Mouse (Mus musculus) erythroid progenitor cell, adult 5-6 weeks (primary cell): ENCODE results near the gene Wwc2. TPM values are rescaled to one million over a fixed set of nuclear protein-coding genes. Genes with fewer than 3 reads are reported as not detected.

Source experiments
- ATAC-seq: replicated peaks from 2 replicates; pipeline ENCODE4 v1.8.0; 2016; ENCODE audit warnings: moderate number of reproducible peaks, mild to moderate bottlenecking, moderate TSS enrichment, inconsistent platforms; ENCODE audit not compliant: poor library complexity, low FRiP score, severe bottlenecking
- total RNA-seq, 2 experiments: library from RNA; stranded (forward) in 1 of 2; stranded (reverse) in 1 of 2; fragments of 150-400 nt in 1 of 2; fragments of 186-747, 209-891 nt in 1 of 2; gene quantifications; 2 replicates each; pipeline versions ENCODE4 v1.2.3 to v1.2.4; 2015 to 2017; ENCODE audit warnings: low replicate concordance in 2 of 2

The Wwc2 gene
- total RNA-seq, 2 experiments from 2014 or later = 0.53 to 0.84 TPM

GRCm38 (mm10) chr8:47914946-47915345, 75.8 kb downstream of the Wwc2 start:
- no peak for ATAC-seq

- ATAC-seq = no peak
Measured at GRCm38 (mm10) chr8:47914161-47914560, 76.6 kb downstream of the Wwc2 start.

DNA sequence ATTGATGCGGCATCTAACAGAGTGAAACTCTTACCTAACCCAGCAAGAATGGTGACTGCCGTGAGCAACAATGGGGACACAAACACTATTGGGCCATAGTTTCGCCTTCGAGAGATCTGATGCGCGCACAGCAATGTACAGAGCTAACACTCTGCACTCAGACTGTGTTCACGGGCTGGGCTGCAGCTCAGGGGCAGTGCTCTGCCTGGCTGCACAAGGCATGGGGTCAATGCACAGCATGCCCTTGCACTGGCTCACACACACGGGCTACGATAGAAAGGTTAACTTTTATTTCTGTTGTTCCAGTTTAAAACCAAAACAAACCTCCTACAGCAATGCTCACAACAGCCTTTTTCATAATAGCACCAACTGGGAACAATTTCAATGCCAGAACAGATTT, 77.1 kb downstream of the Wwc2 start:
- ATAC-seq = no peak

GRCm38 (mm10) chr8:47909681-47910080, 81.0 kb downstream of the Wwc2 start:
- ATAC-seq = no peak

DNA sequence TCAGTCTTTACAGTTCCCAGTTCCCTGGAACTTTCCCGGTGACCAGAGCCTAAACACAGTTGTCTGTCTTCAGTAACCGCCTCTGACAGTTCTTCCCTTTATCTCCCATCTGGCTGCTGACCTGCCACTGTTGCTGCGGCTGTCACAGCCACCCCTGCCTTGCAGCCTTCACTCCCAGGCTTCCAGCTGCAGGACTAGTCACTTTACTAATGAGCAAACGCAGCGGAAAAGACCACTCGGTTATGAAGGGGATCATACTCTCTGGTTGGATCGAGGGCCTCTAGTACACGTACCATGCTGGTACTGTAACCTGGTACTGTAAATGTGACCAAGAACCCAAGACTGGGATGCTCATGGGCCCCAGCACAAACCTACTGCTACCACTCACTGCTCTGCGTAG, 83.7 kb downstream of the Wwc2 start:
- ATAC-seq = no peak

GRCm38 (mm10) chr8:47906142-47906541, 84.6 kb downstream of the Wwc2 start:
- ATAC-seq = no peak

DNA sequence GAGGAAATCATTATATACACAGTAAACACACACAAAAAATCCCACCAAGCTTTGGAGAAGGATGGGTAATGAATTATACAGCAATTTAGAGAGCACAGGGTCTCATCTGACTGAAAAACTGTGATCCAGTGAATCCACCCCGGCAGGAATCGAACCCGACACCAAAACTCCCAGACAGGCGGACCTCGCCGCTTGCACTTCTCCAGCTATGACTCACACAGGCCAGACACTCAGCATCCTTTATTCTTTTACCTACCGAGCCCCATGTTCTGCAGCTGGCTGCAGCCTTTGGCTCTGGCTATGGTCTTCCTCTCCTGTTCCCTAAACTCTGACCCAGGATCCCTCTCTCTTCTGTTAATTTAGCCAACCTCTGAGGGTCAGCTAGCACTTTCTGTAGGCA, 85.5 kb downstream of the Wwc2 start:
- no peak for ATAC-seq

DNA sequence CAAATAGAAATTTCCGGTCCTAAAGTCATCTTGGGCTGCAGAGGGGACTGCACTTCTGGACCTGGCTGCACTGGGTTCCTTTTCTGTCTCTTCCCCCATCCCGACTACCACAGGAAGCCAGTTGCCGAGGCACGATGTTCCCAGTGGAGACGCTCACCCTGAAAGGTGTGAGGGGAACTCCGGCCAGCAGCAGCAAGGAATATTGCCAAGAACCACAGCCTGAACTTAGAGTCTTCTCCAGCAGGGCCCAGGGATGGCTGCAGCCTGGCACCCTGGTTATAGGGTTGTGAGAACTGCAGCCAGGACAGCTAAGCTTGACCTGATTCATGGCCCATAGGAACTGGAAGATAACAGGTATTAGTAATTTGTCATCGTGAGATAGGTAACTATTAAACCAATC, 86.7 kb downstream of the Wwc2 start:
- no peak for ATAC-seq

GRCm38 (mm10) chr8:47902704-47903103, 88.0 kb downstream of the Wwc2 start:
- ATAC-seq = no peak

- ATAC-seq = no peak
Measured at GRCm38 (mm10) chr8:47900361-47900760, 90.4 kb downstream of the Wwc2 start.

DNA sequence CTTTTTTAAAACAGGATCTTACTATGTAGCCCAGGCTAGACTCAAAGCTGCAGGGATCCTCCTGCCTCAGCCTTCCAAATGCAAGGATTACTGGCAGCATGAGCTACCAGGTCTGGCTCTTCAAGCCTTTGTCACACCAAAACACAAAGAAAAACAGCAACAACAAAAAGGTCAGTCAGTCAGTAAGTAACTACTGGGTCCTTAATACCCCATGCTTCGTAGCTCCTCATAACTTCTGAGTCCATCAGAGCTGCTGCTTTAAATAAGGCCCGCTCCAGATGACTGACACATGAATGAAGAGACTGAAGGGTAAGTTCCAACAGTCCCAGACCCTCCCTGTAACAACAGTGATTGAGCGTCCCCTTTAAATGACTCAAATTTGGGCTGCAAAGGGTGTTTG, 90.8 kb downstream of the Wwc2 start:
- no peak for ATAC-seq

DNA sequence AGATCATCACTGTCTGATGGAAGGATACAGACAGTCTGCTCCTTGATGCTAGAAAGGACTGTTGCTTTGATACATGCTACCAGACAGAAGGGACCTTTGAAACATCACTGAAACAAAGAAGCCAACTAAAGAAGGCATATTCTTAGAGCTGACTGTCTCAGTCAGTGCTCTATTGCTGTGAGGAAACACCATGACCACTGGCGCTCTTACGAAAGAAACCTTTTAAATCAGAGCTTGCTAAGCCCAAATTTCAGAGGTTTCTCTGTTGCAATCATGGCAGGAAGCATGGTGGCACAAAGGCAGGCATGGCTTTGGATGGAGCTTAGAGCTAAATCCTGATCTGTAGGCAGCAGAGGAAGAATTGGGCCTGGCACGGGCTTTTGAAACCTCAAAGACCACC, 98.3 kb downstream of the Wwc2 start:
- ATAC-seq = no peak

DNA sequence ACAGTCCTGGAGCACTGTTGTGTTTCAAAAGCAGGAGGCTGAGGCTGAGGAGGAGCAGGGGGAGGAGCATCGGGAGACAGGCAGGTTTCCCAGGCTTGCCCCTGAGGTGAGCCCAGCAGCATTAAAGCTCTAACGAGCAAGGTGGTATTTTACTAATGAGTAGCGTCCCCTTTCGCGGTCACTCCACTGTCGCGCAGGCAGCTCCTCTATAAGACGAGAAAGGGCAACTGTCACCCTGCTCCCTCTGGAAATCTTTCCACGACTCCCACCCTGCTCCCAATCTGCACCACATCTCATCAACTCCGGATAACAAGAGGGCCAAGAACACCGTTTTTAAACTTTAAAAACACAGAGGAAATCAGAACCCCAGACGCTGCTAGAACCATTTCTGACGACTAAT, 99.1 kb downstream of the Wwc2 start:
- no peak for ATAC-seq

DNA sequence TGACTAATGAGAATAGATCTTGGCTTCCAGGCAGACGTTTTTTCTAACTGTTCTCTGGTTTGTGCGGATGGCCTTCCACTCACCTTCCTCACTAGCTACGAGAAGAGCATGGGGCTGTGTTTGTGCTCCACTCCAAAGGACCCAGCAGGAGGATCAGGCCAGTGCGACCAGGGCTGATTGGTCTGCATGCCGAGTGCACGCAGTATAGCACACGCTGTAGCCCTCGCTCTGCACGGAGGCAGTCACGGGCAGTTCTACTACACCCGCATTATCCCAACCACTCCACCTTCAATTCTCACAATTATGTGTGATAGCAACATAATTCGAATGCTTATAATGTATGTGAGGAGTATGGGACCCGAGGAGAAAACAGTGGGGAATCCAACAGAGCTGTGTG, 99.9 kb downstream of the Wwc2 start:
- no peak for ATAC-seq

GRCm38 (mm10) chr8:47889936-47890813, 100.5 kb downstream of the Wwc2 start:
- ATAC-seq = no peak

DNA sequence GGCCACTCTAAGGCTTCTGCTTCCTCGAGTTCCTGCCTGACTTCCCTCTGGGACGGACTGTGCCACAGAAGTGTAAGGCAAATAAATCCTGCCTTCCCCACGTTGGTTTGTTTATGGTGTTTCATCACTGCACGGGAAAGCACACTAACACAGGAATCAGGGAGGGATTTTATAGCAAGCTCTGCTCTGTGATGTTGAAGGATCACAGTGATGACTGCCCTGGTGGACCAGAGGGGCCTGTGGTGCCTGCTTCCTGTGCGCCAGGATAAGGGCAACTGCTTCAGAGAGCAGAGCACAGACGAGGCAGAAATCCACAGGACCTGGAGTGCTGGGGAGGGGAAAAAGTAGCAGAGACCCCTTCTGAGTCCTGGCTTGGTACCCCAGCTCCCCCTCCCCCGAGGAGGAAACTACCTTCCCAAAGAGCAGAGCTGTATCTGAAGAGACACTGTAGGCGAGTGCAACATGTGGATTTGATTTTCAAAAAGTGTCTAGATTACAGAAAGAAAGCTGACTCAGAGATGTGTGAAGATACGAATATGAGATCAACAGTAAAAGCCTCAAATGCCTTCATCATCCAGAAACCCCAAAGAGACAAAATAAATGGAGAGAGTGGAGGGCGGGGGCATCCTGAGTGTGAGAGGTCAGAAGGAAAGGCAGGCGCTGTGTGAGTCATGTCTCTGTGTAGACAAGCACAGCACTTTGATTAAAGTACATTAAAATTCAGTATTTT, 101.7 kb downstream of the Wwc2 start:
- no peak for ATAC-seq

GRCm38 (mm10) chr8:47884306-47884705, 106.4 kb downstream of the Wwc2 start:
- ATAC-seq = no peak

- ATAC-seq = no peak
Measured at GRCm38 (mm10) chr8:47883739-47884138, 107.0 kb downstream of the Wwc2 start.

DNA sequence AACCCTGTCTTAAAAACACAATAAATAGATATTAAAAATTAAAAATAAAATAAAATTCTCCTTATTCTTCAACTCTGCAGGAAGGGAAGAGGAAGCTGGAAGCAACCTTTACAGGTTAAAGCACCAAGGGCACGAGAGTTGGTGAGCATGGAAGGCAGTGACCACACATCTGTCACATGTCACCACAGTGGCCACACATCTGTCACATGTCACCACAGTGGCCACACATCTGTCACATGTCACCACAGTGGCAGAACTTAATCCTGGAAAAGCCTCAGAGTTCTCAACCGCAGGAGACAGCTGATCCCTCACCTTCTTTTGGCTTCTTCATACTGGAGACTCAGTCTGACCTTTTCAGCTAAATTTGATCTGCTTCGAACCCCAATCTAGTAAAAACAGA, 112.2 kb downstream of the Wwc2 start:
- no peak for ATAC-seq

- ATAC-seq = no peak
Measured at GRCm38 (mm10) chr8:47875865-47876264, 114.9 kb downstream of the Wwc2 start.

DNA sequence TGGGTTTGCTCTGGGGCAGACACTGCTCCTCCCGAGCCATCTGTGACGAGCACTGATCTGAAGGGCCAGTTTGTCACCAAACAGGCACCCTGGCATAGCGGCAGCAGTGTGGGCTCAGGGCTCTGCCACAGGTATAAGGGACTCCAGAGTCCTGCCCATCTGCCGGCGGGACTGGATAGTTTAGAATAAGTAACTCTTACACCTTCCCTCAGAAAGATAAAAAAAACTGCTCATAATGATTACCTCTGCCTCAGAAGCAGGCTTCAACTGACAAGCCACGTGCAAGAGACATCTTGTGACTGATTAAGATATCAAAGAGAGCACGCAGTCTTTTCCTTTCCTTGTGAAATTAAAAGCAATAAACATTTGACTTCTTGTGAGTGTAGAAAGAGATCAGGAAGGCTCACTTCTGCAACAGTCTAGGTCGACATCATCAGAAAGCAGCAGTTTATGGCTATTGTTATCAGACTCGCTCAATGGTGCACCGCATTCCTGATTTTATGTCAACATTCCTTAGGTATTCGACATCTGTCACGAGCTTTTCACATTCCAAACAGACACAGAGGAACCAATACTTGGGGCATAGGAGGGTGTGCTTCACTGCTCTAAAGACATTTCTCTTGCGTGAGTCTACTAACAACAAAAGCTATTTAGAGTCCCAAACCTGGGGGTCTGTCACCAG, 116.1 kb downstream of the Wwc2 start:
- ATAC-seq = no peak
